Mouse (Mus musculus): ENCODE data around the gene Thy1. TPM values are rescaled to one million over a fixed set of nuclear protein-coding genes. Genes with fewer than 3 reads are reported as not detected.

The Thy1 gene
- total RNA-seq, 2 experiments from 2014 or later: 16.2 to 18.8 TPM

- no peak for DNase-seq
Observed at GRCm38 (mm10) chr9:44033957-44034727, 9.0 kb upstream of the Thy1 start.

- no peak for DNase-seq
Observed at GRCm38 (mm10) chr9:44037106-44037505, 6.1 kb upstream of the Thy1 start.

- DNase-seq: no peak
Observed at GRCm38 (mm10) chr9:44041511-44042395, 1.4 kb upstream of the Thy1 start.

DNA sequence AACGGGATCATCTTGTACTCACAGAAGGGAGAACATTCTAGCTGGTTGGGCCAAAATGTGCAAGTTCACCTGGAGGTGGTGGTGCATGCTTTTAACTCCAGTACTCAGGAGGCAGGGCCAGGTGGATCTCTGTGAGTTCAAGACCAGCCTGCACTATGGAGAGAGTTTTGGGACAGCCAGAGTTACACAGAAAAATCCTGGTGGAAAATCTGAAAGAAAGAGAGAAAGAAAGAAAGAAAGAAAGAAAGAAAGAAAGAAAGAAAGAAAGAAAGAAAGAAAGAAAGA, 846 bp upstream of the Thy1 start:
- no peak for DNase-seq

DNA sequence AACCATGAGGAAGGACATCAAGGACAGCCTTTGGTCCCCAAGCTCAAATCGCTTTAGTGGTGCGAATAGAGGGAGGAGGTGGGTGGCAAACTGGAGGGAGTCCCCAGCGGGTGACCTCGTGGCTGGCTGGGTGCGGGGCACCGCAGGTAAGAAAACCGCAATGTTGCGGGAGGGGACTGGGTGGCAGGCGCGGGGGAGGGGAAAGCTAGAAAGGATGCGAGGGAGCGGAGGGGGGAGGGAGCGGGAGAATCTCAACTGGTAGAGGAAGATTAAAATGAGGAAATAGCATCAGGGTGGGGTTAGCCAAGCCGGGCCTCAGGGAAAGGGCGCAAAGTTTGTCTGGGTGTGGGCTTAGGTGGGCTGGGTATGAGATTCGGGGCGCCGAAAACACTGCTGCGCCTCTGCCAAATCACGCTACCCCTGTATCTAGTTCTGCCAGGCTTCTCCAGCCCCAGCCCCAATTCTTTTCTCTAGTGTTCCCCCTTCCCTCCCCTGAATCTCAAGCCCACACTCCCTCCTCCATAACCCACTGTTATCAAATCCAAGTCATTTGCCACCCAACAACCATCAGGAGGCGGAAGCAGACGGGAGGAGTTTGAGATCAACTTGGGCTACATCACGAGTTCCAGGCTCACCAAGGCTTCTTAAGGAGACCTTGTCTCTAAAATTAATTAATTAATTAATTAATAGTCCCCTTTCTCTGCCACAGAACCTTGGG, 683 bp downstream of the Thy1 start:
- DNase-seq: no peak

DNA sequence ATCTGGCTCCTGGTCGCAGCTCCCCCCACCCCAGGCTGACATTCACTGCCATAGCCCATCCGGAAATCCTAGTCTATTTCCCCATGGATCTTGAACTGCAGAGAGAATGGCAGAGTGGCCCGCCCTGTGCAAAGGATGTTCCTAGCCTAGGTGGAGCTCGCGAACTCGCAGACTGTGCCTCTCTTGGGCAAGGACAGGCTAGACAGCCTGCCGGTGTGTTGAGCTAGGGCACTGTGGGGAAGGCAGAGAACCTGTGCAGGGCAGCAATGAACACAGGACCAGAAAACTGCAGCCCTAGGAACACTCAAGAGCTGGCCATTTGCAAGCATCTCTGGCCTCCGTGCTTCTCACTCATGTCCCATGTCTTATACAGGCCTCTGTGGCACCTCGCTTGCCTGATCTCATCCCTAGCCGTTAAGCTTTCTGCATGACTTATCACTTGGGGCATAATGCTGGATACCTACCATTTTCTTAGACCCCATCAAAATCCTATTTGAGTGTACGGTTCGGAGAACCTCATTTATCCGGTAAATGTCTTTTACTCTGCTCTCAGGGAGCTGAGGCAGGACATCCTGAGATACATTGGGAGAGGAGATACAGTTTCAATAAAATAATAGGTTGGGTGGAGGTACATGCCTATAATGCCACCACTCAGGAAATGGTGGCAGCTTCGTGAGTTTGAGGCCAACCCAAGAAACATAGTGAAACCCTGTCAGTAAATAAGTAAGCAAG, 1.4 kb downstream of the Thy1 start:
- DNase-seq: no peak

- DNase-seq: no peak
Observed at GRCm38 (mm10) chr9:44045158-44045883, 2.1 kb downstream of the Thy1 start.

GRCm38 (mm10) chr9:44045884-44046272, 2.7 kb downstream of the Thy1 start:
- no peak for DNase-seq

DNA sequence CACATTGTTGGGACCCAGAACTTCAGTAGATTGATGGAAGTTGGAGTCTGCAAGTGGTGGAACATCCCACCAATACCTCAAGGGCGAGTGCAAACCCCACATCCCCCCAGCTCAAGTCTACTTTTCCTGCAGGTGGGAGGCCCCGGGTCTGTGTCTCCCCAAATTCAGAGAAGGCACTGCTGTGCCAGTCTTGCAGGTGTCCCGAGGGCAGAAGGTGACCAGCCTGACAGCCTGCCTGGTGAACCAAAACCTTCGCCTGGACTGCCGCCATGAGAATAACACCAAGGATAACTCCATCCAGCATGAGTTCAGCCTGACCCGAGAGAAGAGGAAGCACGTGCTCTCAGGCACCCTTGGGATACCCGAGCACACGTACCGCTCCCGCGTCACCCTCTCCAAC, 3.2 kb downstream of the Thy1 start:
- DNase-seq: no peak

- no peak for DNase-seq
Observed at GRCm38 (mm10) chr9:44047071-44047470, 3.9 kb downstream of the Thy1 start.

DNA sequence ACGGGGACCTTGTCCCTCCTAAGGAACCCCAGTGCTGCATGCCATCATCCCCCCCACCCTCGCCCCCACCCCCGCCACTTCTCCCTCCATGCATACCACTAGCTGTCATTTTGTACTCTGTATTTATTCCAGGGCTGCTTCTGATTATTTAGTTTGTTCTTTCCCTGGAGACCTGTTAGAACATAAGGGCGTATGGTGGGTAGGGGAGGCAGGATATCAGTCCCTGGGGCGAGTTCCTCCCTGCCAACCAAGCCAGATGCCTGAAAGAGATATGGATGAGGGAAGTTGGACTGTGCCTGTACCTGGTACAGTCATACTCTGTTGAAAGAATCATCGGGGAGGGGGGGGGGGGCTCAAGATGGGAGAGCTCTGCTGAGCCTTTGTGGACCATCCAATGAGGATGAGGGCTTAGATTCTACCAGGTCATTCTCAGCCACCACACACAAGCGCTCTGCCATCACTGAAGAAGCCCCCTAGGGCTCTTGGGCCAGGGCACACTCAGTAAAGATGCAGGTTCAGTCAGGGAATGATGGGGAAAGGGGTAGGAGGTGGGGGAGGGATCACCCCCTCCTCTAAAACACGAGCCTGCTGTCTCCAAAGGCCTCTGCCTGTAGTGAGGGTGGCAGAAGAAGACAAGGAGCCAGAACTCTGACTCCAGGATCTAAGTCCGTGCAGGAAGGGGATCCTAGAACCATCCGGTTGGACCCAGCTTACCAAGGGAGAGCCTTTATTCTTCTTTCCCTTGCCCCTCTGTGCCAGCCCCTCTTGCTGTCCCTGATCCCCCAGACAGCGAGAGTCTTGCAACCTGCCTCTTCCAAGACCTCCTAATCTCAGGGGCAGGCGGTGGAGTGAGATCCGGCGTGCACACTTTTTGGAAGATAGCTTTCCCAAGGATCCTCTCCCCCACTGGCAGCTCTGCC, 4.6 kb downstream of the Thy1 start:
- DNase-seq: no peak

DNA sequence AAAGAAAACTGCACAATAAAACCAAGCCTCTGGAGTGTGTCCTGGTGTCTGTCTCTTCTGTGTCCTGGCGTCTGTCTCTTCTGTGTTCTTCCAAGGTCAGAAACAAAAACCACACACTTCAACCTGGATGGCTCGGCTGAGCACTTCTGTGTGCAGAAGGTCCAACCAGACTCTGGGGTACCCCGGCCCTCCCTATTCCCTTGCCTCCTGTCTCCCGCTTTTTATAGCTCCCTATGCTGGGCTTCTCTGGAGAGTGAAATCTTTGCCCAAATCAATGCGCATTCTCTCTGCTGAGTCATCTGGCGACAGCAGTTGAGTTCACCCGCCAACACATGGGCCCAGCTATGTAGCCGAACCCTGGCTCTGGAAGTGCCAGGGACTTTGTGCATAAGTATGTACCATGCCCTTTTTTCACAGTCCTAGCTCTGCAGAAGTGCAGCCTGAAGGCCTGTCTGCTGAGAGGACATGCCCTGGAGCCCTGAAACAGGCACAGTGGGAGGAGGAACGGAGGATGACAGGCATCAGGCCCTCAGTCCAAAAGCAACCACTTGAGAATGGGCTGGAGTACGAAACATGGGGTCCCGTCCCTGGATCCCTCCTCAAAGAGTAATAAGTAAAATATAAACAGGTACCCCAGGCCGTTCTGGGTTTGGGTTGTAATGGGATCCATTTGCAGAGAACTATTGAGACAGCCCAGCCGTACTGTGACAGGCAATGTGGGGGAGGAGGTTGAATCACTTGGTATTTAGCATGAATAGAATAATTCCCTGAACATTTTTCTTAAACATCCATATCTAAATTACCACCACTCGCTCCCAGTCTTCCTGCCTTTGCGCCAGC, 5.6 kb downstream of the Thy1 start:
- no peak for DNase-seq

DNA sequence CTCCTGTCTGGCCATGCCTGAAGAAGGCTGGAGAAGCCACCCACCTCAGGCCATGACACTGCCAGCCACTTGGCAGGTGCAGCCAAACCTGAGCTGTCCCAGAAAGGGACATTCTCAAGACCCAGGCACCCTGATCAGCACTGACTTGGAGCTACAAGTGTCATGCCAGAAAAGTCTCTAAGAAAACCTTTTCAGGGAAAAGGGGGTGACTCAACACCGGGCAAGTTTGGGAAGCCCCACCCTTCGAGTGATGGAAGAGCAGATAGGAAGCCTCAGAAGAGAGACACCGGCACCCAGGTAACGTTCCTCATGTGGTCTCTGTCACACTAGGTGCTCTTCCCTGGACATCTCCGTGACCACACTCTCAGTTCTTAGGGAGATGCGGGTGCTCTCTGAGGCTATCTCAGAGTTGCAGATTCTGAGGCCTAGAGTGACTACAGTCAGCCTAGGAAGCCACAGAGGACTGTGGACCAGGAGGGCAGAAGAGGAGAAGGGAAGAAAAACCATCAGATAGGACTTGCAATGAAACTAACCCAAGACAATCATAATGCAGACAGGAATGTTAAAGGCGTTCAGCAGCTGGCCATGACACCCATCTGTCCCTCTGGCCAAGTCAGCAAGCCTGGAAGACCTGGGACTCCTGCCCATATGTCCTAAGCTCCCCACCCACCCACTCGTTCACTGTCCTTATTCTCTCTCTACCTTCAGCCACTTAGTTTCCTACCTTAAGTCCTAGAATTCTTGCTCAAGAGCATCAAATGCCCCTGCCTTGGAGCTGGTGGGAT, 6.4 kb downstream of the Thy1 start:
- DNase-seq: no peak

DNA sequence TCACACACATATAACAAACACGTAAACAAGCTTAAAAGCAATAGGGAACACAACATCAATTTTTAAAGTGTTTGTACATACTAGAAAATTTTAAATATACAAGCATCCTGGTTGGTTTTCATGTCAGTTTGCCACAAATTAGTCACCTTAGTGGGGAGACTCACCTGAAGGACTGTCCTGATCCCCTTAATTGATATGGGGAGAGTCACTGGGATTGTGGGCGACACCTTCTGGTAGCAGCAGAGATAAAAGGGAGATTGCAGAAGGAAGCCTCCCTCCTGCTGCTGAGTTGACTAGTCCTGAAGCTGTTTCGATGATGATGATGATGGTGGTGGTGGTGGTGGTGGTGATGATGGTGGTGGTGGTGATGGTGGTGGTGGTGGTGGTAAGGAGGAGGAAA, 9.7 kb downstream of the Thy1 start:
- no peak for DNase-seq

DNA sequence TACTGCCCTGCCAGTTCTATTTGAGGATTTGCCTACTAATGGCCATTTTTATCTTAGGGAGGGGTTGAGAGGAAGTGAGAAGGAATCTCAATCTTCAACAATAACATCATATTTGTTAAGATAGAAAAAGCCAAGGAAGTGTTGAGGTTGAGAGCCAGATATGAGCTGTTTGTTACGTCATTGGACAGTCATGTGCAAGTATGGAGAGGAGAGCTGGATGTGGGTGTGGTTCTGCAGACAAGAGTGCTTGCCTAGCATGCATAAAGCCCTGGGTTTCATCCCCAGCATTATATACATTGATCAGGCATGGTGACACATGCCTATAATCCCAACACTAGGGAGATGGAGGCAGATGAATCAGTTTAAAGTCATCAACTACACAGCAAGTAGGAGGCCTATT, 10.8 kb downstream of the Thy1 start:
- DNase-seq: no peak

- DNase-seq: no peak
Observed at GRCm38 (mm10) chr9:44058606-44059005, 15.4 kb downstream of the Thy1 start.

DNA sequence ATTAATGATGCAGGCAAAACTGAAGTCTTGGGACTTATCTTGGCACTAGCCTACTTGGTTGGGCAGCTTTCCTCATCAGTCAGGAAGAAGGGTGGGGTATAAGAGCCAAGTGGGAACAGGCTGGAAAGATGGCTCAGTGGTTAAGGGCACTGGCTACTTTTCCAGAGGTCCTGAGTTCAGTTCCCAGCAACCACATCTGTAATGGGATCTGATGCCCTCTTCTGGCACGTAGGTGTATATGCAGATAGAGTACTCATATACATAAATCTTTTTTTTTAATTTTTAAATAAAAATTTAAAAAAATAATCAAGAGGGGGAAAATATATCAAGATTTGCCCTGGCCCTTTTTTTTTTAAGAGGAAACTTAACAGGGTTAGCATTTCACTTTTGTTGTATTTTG, 22.0 kb downstream of the Thy1 start:
- DNase-seq: no peak

DNA sequence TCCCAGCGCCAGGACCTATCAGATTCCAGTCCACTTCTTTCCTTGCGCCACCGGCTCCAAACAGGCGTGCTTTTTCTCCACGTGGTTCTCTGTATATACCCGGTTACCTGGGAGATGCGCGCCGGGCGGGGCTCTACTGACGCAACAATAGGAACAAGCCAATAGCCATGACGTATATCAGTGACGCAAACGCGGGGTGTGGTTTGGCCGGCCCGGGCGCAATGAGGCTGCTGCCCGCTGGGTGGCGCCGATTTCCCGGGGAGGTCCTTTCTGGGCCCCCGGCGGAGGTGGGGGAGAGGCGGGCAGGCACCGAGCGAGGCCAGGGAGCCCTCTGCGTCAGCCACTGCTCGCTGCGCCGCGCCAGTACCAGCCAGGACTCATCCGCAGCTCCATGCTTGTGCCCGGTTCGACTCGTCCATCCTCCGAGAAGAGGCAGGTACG, 23.6 kb downstream of the Thy1 start, which contains the start of gene Usp2:
TSS of gene Usp2 (plus strand) at position 237 of the 441 bp plus-strand sequence.
- DNase-seq: peak; percentile 100

Data from heart, postnatal 4 days (tissue).